Mouse (Mus musculus): ENCODE data around the gene Serpina3a.

- TF ChIP-seq CTCF (IDR thresholded peaks at IDR 0.05; ENCODE audit: low read depth, low read length) = no peak
- TF ChIP-seq POLR2AphosphoS5 (IDR thresholded peaks at IDR 0.05; ENCODE audit: insufficient replicate concordance, low read depth, low read length) = no peak
- TF ChIP-seq GATA1 (IDR thresholded peaks at IDR 0.05; ENCODE audit: borderline replicate concordance, low read length) = no peak
- no peak for TF ChIP-seq TAL1 (conservative IDR thresholded peaks at IDR 0.05; ENCODE audit: low read depth, low read length)
- TF ChIP-seq GATA2 (IDR thresholded peaks at IDR 0.05; ENCODE audit: borderline replicate concordance, low read depth, low read length) = no peak
These were observed 48.0 kb upstream of the Serpina3a start for GRCm38 (mm10) chr12:104064532-104064931.
